17 mouse cellular contexts compared by ENCODE assay signal in genomic region chr7:117594191-117594590, GRCm38 (mm10).
"Had no signal": no experiment of that assay in that cellular context is flagged by ENCODE, and none has a peak within 500 bp of the region (broad histone marks: within the 10 kb centered on the region; RNA-seq: fewer than 3 reads in every experiment).

No protein-coding gene starts in this region.

- H3K9me3 ChIP-seq: liver, embryonic 13.5 days; liver, embryonic 15.5 days; lung, embryonic 15.5 days; megakaryocyte, embryonic 14.5 days; midbrain, embryonic 13.5 days; midbrain, embryonic 15.5 days; neural tube, embryonic 12.5 days had no signal

- H3K4me3 ChIP-seq: liver, embryonic 13.5 days; liver, embryonic 15.5 days; lung, embryonic 15.5 days; megakaryocyte, embryonic 14.5 days; midbrain, embryonic 13.5 days; midbrain, embryonic 15.5 days; neural tube, embryonic 12.5 days had no signal

- DNase-seq: liver, embryonic 13.5 days; liver, postnatal 0 days; lung, adult 2 months; lung, postnatal 10 days; lung, postnatal 36 days; right cerebral cortex, postnatal 14 days; thymus, adult 18-20 months; thymus, postnatal 14 days; thymus, postnatal 36 days had no signal

- H3K27ac ChIP-seq: liver, embryonic 13.5 days; liver, embryonic 15.5 days; lung, embryonic 15.5 days; macrophage; midbrain, embryonic 13.5 days; midbrain, embryonic 15.5 days; neural tube, embryonic 12.5 days had no signal

- H3K4me1 ChIP-seq: liver, embryonic 13.5 days; liver, embryonic 15.5 days; lung, embryonic 15.5 days; megakaryocyte, embryonic 14.5 days; midbrain, embryonic 15.5 days; neural tube, embryonic 12.5 days had no signal

- H3K27me3 ChIP-seq: liver, embryonic 13.5 days; liver, embryonic 15.5 days; lung, embryonic 15.5 days; megakaryocyte, embryonic 14.5 days; midbrain, embryonic 15.5 days; neural tube, embryonic 12.5 days had no signal

- H3K9ac ChIP-seq: liver, embryonic 13.5 days; liver, embryonic 15.5 days; liver, postnatal 0 days; lung, embryonic 15.5 days; midbrain, embryonic 13.5 days; midbrain, embryonic 15.5 days; neural tube, embryonic 12.5 days had no signal

- H3K4me2 ChIP-seq: liver, embryonic 13.5 days; liver, embryonic 15.5 days; lung, embryonic 15.5 days; midbrain, embryonic 11.5 days; midbrain, embryonic 13.5 days; midbrain, embryonic 15.5 days; neural tube, embryonic 12.5 days had no signal

- H3K36me3 ChIP-seq: liver, embryonic 13.5 days; liver, embryonic 15.5 days; lung, embryonic 15.5 days; midbrain, embryonic 13.5 days; midbrain, embryonic 15.5 days had no signal

- ATAC-seq: liver, postnatal 0 days; midbrain, embryonic 13.5 days; midbrain, embryonic 15.5 days had no signal
